Mouse (Mus musculus): ENCODE measurements at regions not wholly inside any gene's neighbourhood (a gene's known extent, or its start where the extent isn't known, plus 50 kb on each side); places are given as distances from the start of the nearest gene placed in this dataset.

DNA sequence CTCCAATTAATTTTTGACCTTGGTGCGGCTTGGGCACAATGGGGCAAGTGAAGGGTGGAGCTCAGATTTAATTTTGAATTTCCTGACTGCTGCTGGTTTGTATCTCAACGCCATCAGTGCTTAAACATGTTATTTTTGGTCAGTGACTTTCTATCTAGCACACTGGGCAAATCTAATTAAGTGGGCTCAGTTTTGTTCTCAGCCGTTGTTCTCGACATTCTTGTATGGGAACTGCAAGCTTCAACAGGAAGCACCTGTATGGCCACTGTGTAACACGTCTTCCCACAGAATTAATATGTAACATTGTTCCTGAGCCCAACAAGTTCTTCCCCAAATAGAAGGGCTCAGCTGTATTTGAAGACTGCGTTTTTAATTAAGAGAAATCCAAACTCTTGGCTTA lies 105.7 kb upstream of the Ednrb start:
- TF ChIP-seq CTCF (IDR thresholded peaks at IDR 0.05; ENCODE audit: control insufficient read depth, insufficient read depth, low read length): no peak
- TF ChIP-seq POLR2A (IDR thresholded peaks at IDR 0.05; ENCODE audit: borderline replicate concordance, control insufficient read depth, low read depth, low read length): no peak

Measured in bone marrow, adult 2 months (tissue).